Mouse (Mus musculus) limb, embryonic 13.5 days (tissue): ENCODE measurements around the gene Spata32. TPM values are rescaled to one million over a fixed set of nuclear protein-coding genes. Genes with fewer than 3 reads are reported as not detected.

Experiments used
- ATAC-seq: fragments of 200-750 bp; cut with Nextera tagmentation; 2 replicates; pipeline ENCODE4 v1.8.0; 2017; ENCODE audit warnings: low read depth, moderate number of reproducible peaks, moderate TSS enrichment; ENCODE audit not compliant: low FRiP score
- H3K27ac ChIP-seq: fragments of 300-500 bp; sonication (generic); 2 replicates; pipeline ENCODE4 v1.5.1; 2015; ENCODE audit warnings: inconsistent platforms, mild to moderate bottlenecking, moderate library complexity
- H3K27me3 ChIP-seq: fragments of 300-500 bp; sonication (generic); 2 replicates; pipeline ENCODE4 v1.6.1; 2015; ENCODE audit warnings: mild to moderate bottlenecking, inconsistent platforms
- H3K36me3 ChIP-seq: fragments of 300-500 bp; sonication (generic); 2 replicates; pipeline ENCODE4 v1.6.1; 2015; ENCODE audit warnings: inconsistent platforms, mild to moderate bottlenecking, moderate library complexity
- H3K4me1 ChIP-seq: fragments of 300-500 bp; sonication (generic); 2 replicates; pipeline ENCODE4 v1.6.1; 2015; ENCODE audit warnings: inconsistent platforms
- H3K4me2 ChIP-seq: fragments of 300-500 bp; sonication (generic); replicated peaks from 2 replicates; pipeline ENCODE4 v1.6.1; 2015; ENCODE audit warnings: inconsistent platforms, mild to moderate bottlenecking, moderate library complexity
- H3K4me3 ChIP-seq: fragments of 300-500 bp; sonication (generic); 2 replicates; pipeline ENCODE4 v1.5.1; 2015; ENCODE audit warnings: moderate library complexity, mild to moderate bottlenecking, inconsistent platforms
- H3K9ac ChIP-seq: fragments of 300-500 bp; sonication (generic); 2 replicates; pipeline ENCODE4 v1.6.1; 2015; ENCODE audit warnings: mild to moderate bottlenecking, inconsistent platforms
- H3K9me3 ChIP-seq: fragments of 300-500 bp; sonication (generic); 2 replicates; pipeline ENCODE4 v1.6.1; 2016; ENCODE audit warnings: inconsistent platforms
- WGBS: fragments of 180-500 bp; shearing (Covaris S2); methylation state at CpG from one replicate; pipeline ENCODE4 v1.1.7; 2015; 5-methylcytosine and 5-hydroxymethylcytosine counted together
- polyA plus RNA-seq: library from polyadenylated mRNA; unstranded; fragments of >200 nt; fragmentation: Nextera tagmentation; extraction: Ambion mirVana; gene quantifications from 2 replicates; pipeline ENCODE4 v1.2.1, GENCODE M21; 2015

The Spata32 gene
- polyA plus RNA-seq, 1 experiment from 2014 or later, result not detected

- H3K4me1 ChIP-seq, result no peaks in the 10 kb centered on the region
- no peak overlapping the region for H3K4me2 ChIP-seq
- H3K4me3 ChIP-seq, result no peak overlapping the region
- WGBS, result 71% methylated on average over 5 of the region's 5 CpGs
- H3K27me3 ChIP-seq, result peaks cover 26% of the 10 kb centered on the region
- no peaks in the 10 kb centered on the region for H3K9me3 ChIP-seq
- ATAC-seq, result no peak
- H3K27ac ChIP-seq, result no peak overlapping the region
- H3K9ac ChIP-seq, result no peak overlapping the region
- H3K36me3 ChIP-seq, result no peaks in the 10 kb centered on the region
These were observed 41.0 kb downstream of the Spata32 start for GRCm38 (mm10) chr11:103177216-103177615.

DNA sequence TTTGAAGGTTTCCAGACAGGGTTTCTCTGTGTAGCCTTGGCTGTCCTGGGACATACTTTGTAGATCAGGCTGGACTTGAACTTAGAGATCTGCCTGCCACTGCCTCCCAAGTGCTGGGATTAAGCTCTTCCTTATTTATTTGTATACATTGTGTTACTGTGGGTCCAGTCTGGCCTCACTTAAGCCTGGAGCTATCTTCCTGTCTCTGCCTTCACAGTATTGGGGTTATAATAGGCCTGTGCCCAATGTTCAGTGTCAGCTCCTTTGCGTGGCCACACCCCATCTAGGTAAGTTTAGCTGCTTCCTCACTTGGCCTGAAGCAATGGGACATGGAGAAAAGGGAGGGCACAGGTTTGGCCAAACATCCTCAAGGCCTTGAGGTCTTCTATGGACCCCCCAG is 41.7 kb downstream of the Spata32 start:
- H3K36me3 ChIP-seq, result no peaks in the 10 kb centered on the region
- H3K4me2 ChIP-seq, result no peak overlapping the region
- no peak for ATAC-seq
- H3K27me3 ChIP-seq, result peaks cover 28% of the 10 kb centered on the region
- 79% methylated on average over 1 of the region's 1 CpGs for WGBS
- H3K9ac ChIP-seq, result no peak overlapping the region
- H3K9me3 ChIP-seq, result no peaks in the 10 kb centered on the region
- no peak overlapping the region for H3K27ac ChIP-seq
- H3K4me1 ChIP-seq, result peaks cover under 1% of the 10 kb centered on the region; the same call in 1 of the 2 replicates
- H3K4me3 ChIP-seq, result no peak overlapping the region

DNA sequence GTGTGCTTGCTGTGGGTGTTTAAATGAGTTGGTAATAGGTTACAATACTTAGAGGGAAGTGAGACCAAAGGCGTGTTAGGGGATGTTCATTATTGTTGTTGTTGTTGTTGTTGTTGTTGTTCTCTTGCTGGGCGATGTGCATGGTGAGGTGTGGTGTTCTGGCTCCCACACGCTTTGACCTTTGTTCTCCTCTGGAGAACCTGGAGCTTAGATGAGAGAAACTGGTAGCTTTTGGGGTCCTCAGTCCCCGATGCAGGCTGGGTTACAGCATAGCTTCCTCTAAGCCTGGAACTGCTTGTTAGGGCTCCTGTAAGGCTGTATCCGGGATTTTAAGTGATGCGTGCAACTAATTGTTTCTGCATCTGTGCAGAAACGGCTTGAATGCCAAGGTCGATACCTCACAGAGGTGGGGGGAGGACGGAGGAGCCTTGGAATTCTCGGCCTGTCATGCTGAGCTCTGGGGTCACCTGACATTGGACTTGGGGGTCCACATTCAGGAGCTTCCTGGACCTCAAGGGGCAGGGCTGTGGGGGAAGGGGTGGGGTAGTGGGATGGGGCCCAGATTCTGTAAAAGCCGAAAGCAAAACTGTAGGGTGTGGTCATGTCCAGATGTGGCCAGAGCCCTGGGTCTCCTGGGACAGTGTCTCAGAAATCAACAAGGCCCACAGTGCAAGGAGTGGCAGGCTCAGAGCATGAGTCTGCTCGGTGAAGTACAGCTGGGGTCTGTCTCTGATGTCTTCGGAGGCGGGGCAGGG is 42.4 kb downstream of the Spata32 start:
- no peak for ATAC-seq
- peaks cover 34% of the 10 kb centered on the region for H3K27me3 ChIP-seq

DNA sequence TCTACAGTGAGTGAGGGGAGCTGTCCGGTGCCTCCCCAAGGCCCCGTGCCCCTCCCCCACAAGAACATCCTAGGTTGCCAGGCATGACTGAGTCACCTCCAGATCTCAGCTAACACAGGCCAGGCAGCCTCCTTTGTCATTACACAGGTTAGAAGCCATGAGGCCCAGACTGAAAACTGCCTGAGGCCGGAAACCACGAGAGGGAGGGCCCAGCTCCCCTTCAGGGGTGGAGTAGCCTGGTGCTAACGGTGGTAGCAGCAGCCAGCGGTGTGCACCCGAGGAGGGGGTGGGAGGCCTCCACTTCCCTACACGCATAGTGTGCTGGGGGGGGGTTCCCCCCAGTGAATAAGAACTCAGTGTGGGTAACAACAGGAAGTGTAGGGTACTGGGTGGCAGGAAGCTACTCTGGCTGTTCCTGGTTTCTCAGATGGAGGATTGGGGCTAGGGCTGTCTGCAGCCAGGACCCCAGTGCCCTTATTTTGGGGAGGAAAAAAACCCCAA is 43.3 kb downstream of the Spata32 start:
- no peak overlapping the region for H3K4me2 ChIP-seq
- H3K27me3 ChIP-seq, result peaks cover 41% of the 10 kb centered on the region
- no peaks in the 10 kb centered on the region for H3K36me3 ChIP-seq
- ATAC-seq, result no peak
- no peak overlapping the region for H3K9ac ChIP-seq
- peaks cover 15% of the 10 kb centered on the region for H3K4me1 ChIP-seq
- WGBS, result 48% methylated on average over 8 of the region's 8 CpGs
- no peaks in the 10 kb centered on the region for H3K9me3 ChIP-seq
- no peak overlapping the region for H3K4me3 ChIP-seq
- H3K27ac ChIP-seq, result no peak overlapping the region

More for the DNA sequence above, 42.4 kb downstream of the Spata32 start:
- no peak overlapping the region for H3K4me2 ChIP-seq
- H3K4me1 ChIP-seq, result peaks cover 7% of the 10 kb centered on the region
- no peaks in the 10 kb centered on the region for H3K36me3 ChIP-seq
- WGBS, result 60% methylated on average over 14 of the region's 14 CpGs
- H3K9ac ChIP-seq, result no peak overlapping the region
- H3K27ac ChIP-seq, result no peak overlapping the region
- H3K9me3 ChIP-seq, result no peaks in the 10 kb centered on the region
- no peak overlapping the region for H3K4me3 ChIP-seq

DNA sequence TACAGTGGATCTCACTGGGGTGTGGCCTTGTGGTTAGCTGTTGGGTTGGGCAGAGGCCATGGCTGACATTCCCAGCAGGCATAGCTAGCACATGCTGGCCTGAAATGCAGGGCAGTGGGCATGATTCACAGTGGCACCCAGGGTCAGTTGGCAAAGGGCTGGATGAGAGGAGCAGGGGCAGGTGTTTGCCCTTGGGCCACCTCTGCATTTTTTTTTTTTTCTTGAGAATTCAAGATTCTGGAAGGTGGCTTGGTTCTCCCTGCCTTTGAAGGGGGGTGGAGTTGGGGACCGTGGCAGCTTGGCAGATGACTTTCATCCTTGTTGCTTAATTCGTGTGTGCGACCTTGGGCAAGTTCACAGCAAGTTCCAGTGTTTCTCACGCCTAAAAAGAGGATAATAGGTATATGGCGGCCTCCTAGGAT is 43.8 kb downstream of the Spata32 start:
- Histone ChIP-seq H3K9me3 (no peaks in the 10 kb centered on the region), H3K27me3 (peaks cover 46% of the 10 kb centered on the region), H3K4me1 (peaks cover 15% of the 10 kb centered on the region), H3K9ac (no peak overlapping the region), H3K4me3 (no peak overlapping the region), H3K36me3 (no peaks in the 10 kb centered on the region), H3K4me2 (no peak overlapping the region), H3K27ac (no peak overlapping the region)
- no peak for ATAC-seq
- 77% methylated on average over 5 of the region's 5 CpGs for WGBS

DNA sequence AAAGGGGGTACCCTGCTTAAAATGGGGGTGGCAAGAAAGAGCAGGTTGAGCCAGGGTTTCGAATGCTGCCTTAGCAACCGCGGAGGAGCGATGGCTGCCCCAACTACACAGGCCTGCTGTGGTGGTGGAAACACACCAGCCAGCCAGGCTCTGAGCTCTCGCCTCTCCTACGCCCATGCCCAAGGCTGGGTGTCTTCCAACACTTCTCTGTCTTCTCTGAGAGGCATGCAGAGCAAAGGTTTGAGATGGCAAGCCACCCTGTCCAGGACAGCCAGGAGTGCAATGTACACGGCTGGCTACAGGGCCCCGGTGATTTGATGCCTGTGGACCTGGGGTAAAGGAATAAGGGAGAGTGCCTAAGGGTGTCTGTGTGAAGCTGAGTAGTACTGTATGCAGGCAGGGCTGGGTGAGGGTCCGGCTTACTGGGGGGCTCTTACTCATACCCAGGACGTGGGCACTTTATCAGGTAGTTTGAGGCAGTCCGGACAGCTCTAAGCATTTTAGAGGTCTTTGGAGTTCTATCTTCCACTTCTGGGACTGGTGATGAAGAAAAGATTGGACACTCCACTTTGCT is 44.4 kb downstream of the Spata32 start:
- 88% methylated on average over 11 of the region's 11 CpGs for WGBS
- Histone ChIP-seq H3K4me2 (no peak overlapping the region), H3K4me1 (peaks cover 15% of the 10 kb centered on the region), H3K9me3 (no peaks in the 10 kb centered on the region), H3K4me3 (no peak overlapping the region), H3K36me3 (no peaks in the 10 kb centered on the region), H3K9ac (no peak overlapping the region), H3K27me3 (peaks cover 52% of the 10 kb centered on the region), H3K27ac (no peak overlapping the region)
- ATAC-seq, result no peak

- Histone ChIP-seq H3K27me3 (peaks cover 57% of the 10 kb centered on the region), H3K4me3 (no peak overlapping the region), H3K36me3 (no peaks in the 10 kb centered on the region), H3K4me1 (peaks cover 15% of the 10 kb centered on the region), H3K9ac (no peak overlapping the region), H3K9me3 (no peaks in the 10 kb centered on the region), H3K4me2 (no peak overlapping the region), H3K27ac (no peak overlapping the region)
- WGBS, result 75% methylated on average over 7 of the region's 7 CpGs
- ATAC-seq, result no peak
These were observed 45.0 kb downstream of the Spata32 start for GRCm38 (mm10) chr11:103173041-103173770.

- Histone ChIP-seq H3K4me2 (no peak overlapping the region), H3K4me1 (peaks cover 15% of the 10 kb centered on the region), H3K9me3 (no peaks in the 10 kb centered on the region), H3K4me3 (no peak overlapping the region), H3K27me3 (peaks cover 60% of the 10 kb centered on the region), H3K27ac (no peak overlapping the region), H3K36me3 (no peaks in the 10 kb centered on the region), H3K9ac (no peak overlapping the region)
- 65% methylated on average over 6 of the region's 6 CpGs for WGBS
- no peak for ATAC-seq
These were observed 45.7 kb downstream of the Spata32 start for GRCm38 (mm10) chr11:103172392-103173040.

GRCm38 (mm10) chr11:103171703-103172391 is 46.4 kb downstream of the Spata32 start:
- peak overlapping the region; percentile 61; the same call in 1 of the 2 replicates for H3K4me3 ChIP-seq
- H3K9me3 ChIP-seq, result no peaks in the 10 kb centered on the region
- no peaks in the 10 kb centered on the region for H3K36me3 ChIP-seq
- no peak overlapping the region for H3K27ac ChIP-seq
- H3K27me3 ChIP-seq, result peaks cover 64% of the 10 kb centered on the region
- 59% methylated on average over 9 of the region's 9 CpGs for WGBS
- no peak for ATAC-seq
- no peak overlapping the region; the same call in 1 of the 2 replicates for H3K4me2 ChIP-seq
- no peak overlapping the region for H3K9ac ChIP-seq
- H3K4me1 ChIP-seq, result peaks cover 15% of the 10 kb centered on the region

- no peak for ATAC-seq
- Histone ChIP-seq H3K4me1 (peaks cover 15% of the 10 kb centered on the region), H3K4me3 (peak overlapping the region; percentile 61), H3K27me3 (peaks cover 64% of the 10 kb centered on the region), H3K9me3 (no peaks in the 10 kb centered on the region), H3K9ac (peak overlapping the region; percentile 63), H3K27ac (no peak overlapping the region), H3K4me2 (peak overlapping the region; percentile 97), H3K36me3 (no peaks in the 10 kb centered on the region)
- 3% methylated on average over 23 of the region's 23 CpGs for WGBS
These were observed 47.0 kb downstream of the Spata32 start for GRCm38 (mm10) chr11:103171286-103171620.

DNA sequence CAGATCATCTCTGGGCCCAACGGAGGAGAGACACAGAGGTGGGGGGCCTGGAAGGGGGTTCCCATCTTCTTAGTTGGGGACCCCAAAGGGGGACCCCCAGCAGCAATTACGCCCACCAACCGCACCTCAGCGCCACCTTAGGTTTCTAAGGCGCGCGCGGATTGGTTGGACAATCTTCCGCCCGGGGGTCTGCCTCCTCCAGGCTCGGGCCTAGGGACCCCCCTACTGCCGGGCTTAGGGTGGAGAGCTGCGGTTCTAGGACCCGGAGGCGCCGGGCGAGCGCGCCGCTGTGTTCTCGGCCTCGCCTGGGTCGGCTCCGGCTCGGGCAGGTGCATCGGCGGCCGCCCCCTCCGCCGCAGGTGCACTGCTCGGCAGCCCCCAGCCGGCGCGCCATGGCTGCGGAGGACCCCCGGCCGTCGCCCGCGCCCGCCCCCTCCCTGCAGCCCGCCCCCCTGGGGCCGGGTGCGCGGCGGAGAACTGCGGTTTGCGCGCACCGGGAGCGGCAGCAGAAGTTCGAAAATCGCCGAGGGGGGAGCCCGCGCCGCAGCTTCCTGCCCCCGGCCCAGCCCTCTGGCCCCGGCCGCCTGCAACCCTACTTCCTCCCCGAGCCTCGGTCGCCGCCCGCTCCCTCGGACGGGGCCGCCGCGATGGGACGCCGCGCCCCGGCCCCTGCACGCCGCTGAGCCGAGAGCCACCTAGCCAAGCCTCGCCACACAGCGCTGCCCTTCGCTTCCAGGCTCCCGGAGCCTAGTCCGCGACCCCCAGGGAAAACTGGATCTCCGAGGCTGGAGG is 47.5 kb downstream of the Spata32 start, which contains the start of gene Fmnl1:
Fmnl1 (plus strand) TSS at position 614 of the 792 bp plus-strand sequence.
- peak; percentile 7; the same call in 1 of the 2 replicates for ATAC-seq
- Histone ChIP-seq H3K27ac (no peak within 1 kb of the TSS), H3K4me1 (peaks cover 15% of the 10 kb centered on the region), H3K4me3 (peak within 1 kb of the TSS; percentile 61), H3K9me3 (no peaks in the 10 kb centered on the region), H3K36me3 (no peaks in the 10 kb centered on the region), H3K4me2 (peak within 1 kb of the TSS; percentile 97), H3K27me3 (peaks cover 68% of the 10 kb centered on the region), H3K9ac (peak within 1 kb of the TSS; percentile 63)
- WGBS, result 2% methylated on average over 69 of the region's 84 CpGs
